Mouse (Mus musculus): ENCODE results near the gene Xrn2.

DNA sequence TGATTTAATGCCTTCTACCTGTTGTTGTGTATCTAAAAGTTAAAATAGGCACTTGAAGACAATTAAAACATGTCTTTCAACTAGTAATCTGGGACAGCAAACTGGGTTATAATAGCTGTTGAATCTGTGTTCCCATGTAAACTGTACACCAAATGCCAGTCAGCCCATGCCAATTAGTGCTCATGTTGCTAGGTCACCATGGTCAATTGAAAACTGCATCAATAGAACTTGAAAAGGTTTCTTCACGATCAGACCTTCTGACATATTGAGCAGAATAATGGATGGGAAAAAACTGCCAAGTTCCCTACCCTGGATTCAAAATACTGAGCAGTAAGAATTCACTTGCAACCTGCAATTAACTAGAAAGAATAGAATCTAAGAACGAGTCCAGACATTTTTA, 61.2 kb downstream of the Xrn2 start:
- TF ChIP-seq CTCF (IDR thresholded peaks at IDR 0.05; ENCODE audit: low read depth, low read length) (no peak), TAL1 (conservative IDR thresholded peaks at IDR 0.05; ENCODE audit: low read depth, low read length) (no peak), POLR2AphosphoS5 (IDR thresholded peaks at IDR 0.05; ENCODE audit: insufficient replicate concordance, low read depth, low read length) (no peak)

Measured in G1E (cell line).